Mouse (Mus musculus) heart, embryonic 12.5 days (tissue): Measurements from ENCODE around the gene Ttc30a2. TPM values are rescaled to one million over a fixed set of nuclear protein-coding genes. Genes with fewer than 3 reads are reported as not detected.
"Not testable (repeated sequence)": the region's sequence is repeated elsewhere in the genome, so short reads cannot be mapped to it uniquely, and the experiment has no call there.

ENCODE experiments used
- ATAC-seq: fragments of 200-750 bp; cut with Nextera tagmentation; 2 replicates; pipeline ENCODE4 v1.8.0; 2017; ENCODE audit warnings: moderate TSS enrichment, moderate library complexity; ENCODE audit not compliant: insufficient number of reproducible peaks, low FRiP score
- H3K27ac ChIP-seq: fragments of 300-500 bp; sonication (generic); 2 replicates; pipeline ENCODE4 v1.5.1; 2016; ENCODE audit warnings: mild to moderate bottlenecking, moderate library complexity; ENCODE audit not compliant: poor library complexity, severe bottlenecking
- H3K27me3 ChIP-seq: fragments of 300-500 bp; sonication (generic); replicated peaks from 2 replicates; pipeline ENCODE4 v1.6.1; 2016; ENCODE audit warnings: mild to moderate bottlenecking, moderate library complexity
- H3K36me3 ChIP-seq: fragments of 300-500 bp; sonication (generic); 2 replicates; pipeline ENCODE4 v1.6.1; 2016; ENCODE audit warnings: mild to moderate bottlenecking, moderate library complexity
- H3K4me1 ChIP-seq: fragments of 300-500 bp; sonication (generic); replicated peaks from 2 replicates; pipeline ENCODE4 v1.6.1; 2016; ENCODE audit warnings: mild to moderate bottlenecking
- H3K4me2 ChIP-seq: fragments of 300-500 bp; sonication (generic); 2 replicates; pipeline ENCODE4 v1.6.1; 2016; ENCODE audit warnings: mild to moderate bottlenecking, moderate library complexity
- H3K4me3 ChIP-seq: fragments of 300-500 bp; sonication (generic); 2 replicates; pipeline ENCODE4 v1.5.1; 2016; ENCODE audit warnings: mild to moderate bottlenecking
- H3K9ac ChIP-seq: fragments of 300-500 bp; sonication (generic); 2 replicates; pipeline ENCODE4 v1.6.1; 2016; ENCODE audit warnings: mild to moderate bottlenecking, moderate library complexity
- H3K9me3 ChIP-seq: fragments of 300-500 bp; sonication (generic); replicated peaks from 2 replicates; pipeline ENCODE4 v1.6.1; 2016; ENCODE audit warnings: mild to moderate bottlenecking, moderate library complexity
- WGBS: fragments of 180-500 bp; shearing (Covaris S2); methylation state at CpG from one replicate; pipeline ENCODE4 v1.1.7; 2016; 5-methylcytosine and 5-hydroxymethylcytosine counted together
- polyA plus RNA-seq: library from polyadenylated mRNA; unstranded; fragments of >200 nt; fragmentation: Nextera tagmentation; extraction: Ambion mirVana; gene quantifications from 2 replicates; pipeline ENCODE4 v1.2.1, GENCODE M21; 2016

The Ttc30a2 gene
- polyA plus RNA-seq, 1 experiment from 2014 or later: 1.5 TPM

- WGBS: 37% methylated on average over 14 of the region's 14 CpGs
- peaks cover 29% of the 10 kb centered on the region for H3K4me1 ChIP-seq
- no peaks in the 10 kb centered on the region for H3K36me3 ChIP-seq
- ATAC-seq: no peak
- H3K27ac ChIP-seq: no peak overlapping the region
- H3K9me3 ChIP-seq: no peaks in the 10 kb centered on the region
- H3K9ac ChIP-seq: no peak overlapping the region
- no peak overlapping the region for H3K4me3 ChIP-seq
- no peaks in the 10 kb centered on the region; the same call in 1 of the 2 replicates for H3K27me3 ChIP-seq
- peak overlapping the region; percentile 28 for H3K4me2 ChIP-seq
Observed at GRCm38 (mm10) chr2:75955709-75956108, 22.3 kb downstream of the Ttc30a2 start.

- H3K4me3 ChIP-seq: no peak overlapping the region
- H3K9ac ChIP-seq: no peak overlapping the region
- no peak overlapping the region for H3K27ac ChIP-seq
- no peaks in the 10 kb centered on the region for H3K9me3 ChIP-seq
- H3K4me2 ChIP-seq: no peak overlapping the region
- peaks cover 10% of the 10 kb centered on the region for H3K4me1 ChIP-seq
- ATAC-seq: no peak
- WGBS: 85% methylated on average over 5 of the region's 5 CpGs
- H3K36me3 ChIP-seq: no peaks in the 10 kb centered on the region
- no peaks in the 10 kb centered on the region; the same call in 1 of the 2 replicates for H3K27me3 ChIP-seq
Observed at GRCm38 (mm10) chr2:75953320-75953719, 24.6 kb downstream of the Ttc30a2 start.

- Histone ChIP-seq H3K27me3 (no peaks in the 10 kb centered on the region; the same call in 1 of the 2 replicates), H3K27ac (no peak overlapping the region), H3K4me1 (peaks cover 4% of the 10 kb centered on the region), H3K9me3 (no peaks in the 10 kb centered on the region), H3K36me3 (no peaks in the 10 kb centered on the region), H3K4me2 (no peak overlapping the region), H3K9ac (no peak overlapping the region), H3K4me3 (no peak overlapping the region)
- no peak for ATAC-seq
- 78% methylated on average over 8 of the region's 8 CpGs for WGBS
Observed at GRCm38 (mm10) chr2:75950685-75951084, 27.3 kb downstream of the Ttc30a2 start.

DNA sequence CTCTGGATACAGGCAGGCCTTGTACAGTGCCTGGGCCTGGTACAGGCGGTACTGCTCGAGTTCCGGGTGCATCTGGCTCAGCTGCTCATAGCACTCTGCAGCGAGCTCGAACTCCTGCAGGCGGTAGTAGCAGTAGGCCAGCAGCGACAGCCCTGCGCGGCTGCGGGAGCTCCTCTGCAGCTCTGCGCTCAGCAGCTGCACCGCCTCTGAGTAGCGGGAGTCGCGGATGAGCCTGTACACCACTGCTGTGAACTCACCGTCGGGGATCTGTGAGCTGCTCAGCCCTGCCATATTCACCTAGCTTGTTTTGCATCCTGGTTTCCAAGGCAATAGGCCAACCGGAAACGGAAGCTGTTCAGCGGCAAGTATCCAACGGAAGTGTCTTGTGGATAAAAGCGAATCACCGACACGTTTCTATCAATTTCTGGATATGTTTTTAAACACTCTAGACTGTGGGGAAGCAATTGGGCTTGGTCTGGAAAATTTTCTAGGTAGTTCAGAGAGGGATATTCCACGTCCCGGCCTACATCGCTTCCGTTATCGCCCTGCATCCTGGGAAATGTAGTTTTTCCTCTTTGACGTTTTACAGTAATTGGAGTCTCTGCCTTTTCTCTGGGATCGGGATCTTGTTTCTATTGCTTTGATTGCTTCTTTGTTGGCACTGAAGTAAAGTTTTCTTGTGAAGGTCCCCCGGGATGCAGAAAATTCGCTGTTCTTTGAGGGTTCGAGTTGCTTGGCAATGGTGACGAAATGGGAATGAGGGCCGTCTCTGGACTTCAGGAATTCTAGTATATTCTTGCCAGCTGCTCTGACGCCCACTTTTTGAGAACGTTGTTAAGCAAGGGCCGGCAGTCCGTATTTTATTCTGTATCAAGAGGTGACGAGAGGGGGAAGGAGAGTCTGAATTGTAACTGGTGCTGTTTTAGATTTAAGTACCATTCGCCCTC, 39.6 kb downstream of the Ttc30a2 start, which contains the start of gene Ttc30b:
TSS of gene Ttc30b (minus strand) at position 469 of the 947 bp plus-strand sequence.
- no peaks in the 10 kb centered on the region for H3K9me3 ChIP-seq
- H3K4me1 ChIP-seq: peaks cover 16% of the 10 kb centered on the region
- H3K9ac ChIP-seq: peak within 1 kb of the TSS; percentile 71
- 0 out of 2 replicates have a peak, but pooled peaks cover 2% of the 10 kb centered on the region for H3K27me3 ChIP-seq
- H3K36me3 ChIP-seq: no peaks in the 10 kb centered on the region
- WGBS: 5% methylated on average over 42 of the region's 42 CpGs
- peak; percentile 80 for ATAC-seq
- peak within 1 kb of the TSS; percentile 42 for H3K27ac ChIP-seq
- H3K4me2 ChIP-seq: peak within 1 kb of the TSS; percentile 70
- peak within 1 kb of the TSS; percentile 56 for H3K4me3 ChIP-seq

- not testable (repeated sequence) for H3K27ac ChIP-seq, H3K9me3 ChIP-seq, H3K36me3 ChIP-seq, H3K27me3 ChIP-seq
- Histone ChIP-seq H3K4me1 (peaks cover 18% of the 10 kb centered on the region), H3K4me2 (peak overlapping the region; percentile 70), H3K9ac (peak overlapping the region; percentile 71), H3K4me3 (peak overlapping the region; percentile 56)
- peak; percentile 39; the same call in 1 of the 2 replicates for ATAC-seq
- WGBS: 58% methylated on average over 16 of the region's 17 CpGs
Observed at GRCm38 (mm10) chr2:75937520-75938116, 40.4 kb downstream of the Ttc30a2 start.

GRCm38 (mm10) chr2:75936685-75937084, 41.3 kb downstream of the Ttc30a2 start:
- not testable (repeated sequence) for H3K36me3 ChIP-seq, H3K27ac ChIP-seq, H3K27me3 ChIP-seq, ATAC-seq, H3K9ac ChIP-seq, H3K4me2 ChIP-seq, H3K9me3 ChIP-seq, H3K4me3 ChIP-seq
- H3K4me1 ChIP-seq: peaks cover 18% of the 10 kb centered on the region
- 88% methylated on average over 2 of the region's 2 CpGs for WGBS

GRCm38 (mm10) chr2:75933541-75933940, 44.4 kb downstream of the Ttc30a2 start:
- WGBS: 35% methylated on average over 7 of the region's 7 CpGs
- peak overlapping the region; percentile 51; the same call in 1 of the 2 replicates for H3K27ac ChIP-seq
- peaks cover 7% of the 10 kb centered on the region for H3K36me3 ChIP-seq
- H3K9ac ChIP-seq: no peak overlapping the region
- no peaks in the 10 kb centered on the region for H3K27me3 ChIP-seq
- H3K9me3 ChIP-seq: no peaks in the 10 kb centered on the region
- no peak overlapping the region for H3K4me2 ChIP-seq
- no peak for ATAC-seq
- H3K4me3 ChIP-seq: no peak overlapping the region
- H3K4me1 ChIP-seq: peaks cover 16% of the 10 kb centered on the region

- H3K4me3 ChIP-seq: no peak overlapping the region
- peaks cover 20% of the 10 kb centered on the region for H3K36me3 ChIP-seq
- no peak for ATAC-seq
- H3K4me2 ChIP-seq: no peak overlapping the region
- no peaks in the 10 kb centered on the region for H3K9me3 ChIP-seq
- H3K27ac ChIP-seq: no peak overlapping the region
- WGBS: 84% methylated on average over 2 of the region's 2 CpGs
- H3K9ac ChIP-seq: no peak overlapping the region
- H3K27me3 ChIP-seq: no peaks in the 10 kb centered on the region
- H3K4me1 ChIP-seq: peaks cover 12% of the 10 kb centered on the region
Observed at GRCm38 (mm10) chr2:75930941-75931340, 47.0 kb downstream of the Ttc30a2 start.

DNA sequence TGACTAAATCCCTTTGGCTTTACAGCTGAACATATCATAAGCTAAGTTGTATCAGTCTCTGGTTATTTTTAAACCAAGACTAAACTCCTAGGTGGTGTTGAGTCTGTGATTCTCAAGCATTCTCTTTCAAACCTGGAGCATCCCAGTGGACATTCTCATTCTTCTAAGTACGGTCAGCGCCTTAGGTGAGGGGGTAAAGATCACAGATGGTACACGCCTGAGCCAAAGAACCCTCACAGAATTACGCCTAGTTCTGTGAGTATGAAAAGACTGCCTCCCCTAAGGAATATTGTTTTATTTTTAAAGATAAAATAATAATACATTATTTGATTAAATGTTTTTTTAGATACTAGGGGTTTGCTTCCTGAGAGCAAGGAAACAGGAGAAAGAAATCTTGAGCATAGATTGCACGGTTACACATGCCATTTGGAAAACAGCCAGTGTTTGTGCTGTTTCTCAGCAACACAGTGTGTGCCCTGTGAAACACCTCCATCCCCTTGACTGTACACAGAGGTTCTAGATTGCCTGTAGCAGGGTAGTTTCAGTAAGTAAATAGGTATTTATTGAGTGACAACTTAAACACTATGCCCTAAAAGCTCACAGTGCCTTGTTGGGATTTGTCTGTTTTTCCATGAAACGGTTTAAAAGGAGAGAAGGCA, 48.1 kb downstream of the Ttc30a2 start:
- Histone ChIP-seq H3K9me3 (no peaks in the 10 kb centered on the region), H3K4me3 (no peak overlapping the region), H3K27me3 (no peaks in the 10 kb centered on the region), H3K9ac (no peak overlapping the region), H3K36me3 (peaks cover 20% of the 10 kb centered on the region), H3K4me1 (peaks cover 11% of the 10 kb centered on the region), H3K27ac (no peak overlapping the region), H3K4me2 (no peak overlapping the region)
- WGBS: 86% methylated on average over 6 of the region's 6 CpGs
- no peak for ATAC-seq

DNA sequence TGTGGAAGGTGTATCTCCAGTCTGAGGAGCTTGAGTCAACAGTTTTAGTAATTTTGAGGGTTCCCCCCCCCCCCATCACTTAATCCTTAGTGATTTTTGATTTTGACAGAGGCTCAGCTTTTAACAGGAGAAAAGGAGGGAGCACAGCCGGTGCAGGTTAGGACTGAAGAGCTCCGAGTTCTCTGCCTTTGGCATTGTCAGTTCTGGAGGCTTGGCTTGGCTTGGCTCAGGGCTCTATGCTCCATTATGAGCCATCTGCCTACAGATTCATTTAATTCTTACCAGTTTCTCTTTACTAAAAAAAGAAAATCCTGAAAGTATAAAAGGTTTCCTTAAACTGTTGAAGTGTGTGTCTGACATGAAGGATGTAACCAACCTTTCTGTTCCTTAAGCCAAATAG, 48.8 kb downstream of the Ttc30a2 start:
- Histone ChIP-seq H3K4me2 (no peak overlapping the region), H3K36me3 (peaks cover 20% of the 10 kb centered on the region), H3K27me3 (no peaks in the 10 kb centered on the region), H3K4me3 (no peak overlapping the region), H3K9me3 (no peaks in the 10 kb centered on the region), H3K27ac (no peak overlapping the region), H3K4me1 (peaks cover 8% of the 10 kb centered on the region), H3K9ac (no peak overlapping the region)
- WGBS: 91% methylated on average over 2 of the region's 2 CpGs
- no peak for ATAC-seq

DNA sequence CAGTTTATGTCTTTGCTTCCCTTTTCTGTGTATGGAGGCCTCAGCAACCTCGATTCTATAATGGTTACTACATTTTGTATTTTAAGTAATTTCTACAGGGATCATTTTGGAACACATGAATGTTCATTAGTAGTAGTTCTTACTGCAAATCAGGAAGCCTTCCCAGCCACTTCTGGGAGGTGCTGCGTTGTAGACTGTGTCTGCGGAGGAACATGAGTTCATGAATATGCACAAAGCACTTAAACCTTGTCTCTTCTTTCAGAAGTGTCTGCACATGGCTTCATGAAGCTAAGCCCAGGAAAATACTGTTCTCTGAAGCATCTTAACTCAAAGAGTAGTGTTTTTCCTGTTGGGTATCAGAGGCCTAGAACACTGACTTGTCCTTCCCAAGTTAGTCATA, 50.0 kb downstream of the Ttc30a2 start:
- Histone ChIP-seq H3K36me3 (peaks cover 21% of the 10 kb centered on the region), H3K9ac (no peak overlapping the region), H3K4me1 (no peaks in the 10 kb centered on the region; the same call in 1 of the 2 replicates), H3K27ac (no peak overlapping the region), H3K27me3 (no peaks in the 10 kb centered on the region), H3K9me3 (no peaks in the 10 kb centered on the region), H3K4me2 (no peak overlapping the region), H3K4me3 (no peak overlapping the region)
- ATAC-seq: no peak
- 89% methylated on average over 3 of the region's 3 CpGs for WGBS
